Mouse (Mus musculus): ENCODE data around the gene Defb22.

- TF ChIP-seq CEBPB (IDR thresholded peaks at IDR 0.05; ENCODE audit: low read depth) (no peak), CTCF (IDR thresholded peaks at IDR 0.05; ENCODE audit: control insufficient read depth, insufficient read depth, insufficient read length) (no peak), MYOG (IDR thresholded peaks at IDR 0.05; ENCODE audit: control insufficient read depth, extremely low read depth, insufficient read length) (no peak)
These were observed at the start of gene Defb22 for GRCm38 (mm10) chr2:152490038-152490437.
